Comparison of ENCODE assay signal across 7 mouse cellular contexts in genomic region chr2:180582481-180583153, GRCm38 (mm10). TPM values are rescaled to one million over a fixed set of nuclear protein-coding genes. Genes with fewer than 3 reads are reported as not detected.
A peak's percentile ranks its signal among the peaks of the same experiment; 100 is the strongest.
DNase-seq lines count a peak whose midpoint lies in the region; ATAC-seq lines count a peak whose summit lies in the region.

No protein-coding gene starts in this region.

- H3K9ac ChIP-seq in intestine, embryonic 16.5 days (ENCODE audit: low read depth, low read length), result peak overlapping the region; percentile 98
- peak overlapping the region; percentile 95 for H3K9ac ChIP-seq in midbrain, embryonic 11.5 days (ENCODE audit: low read length)

- under 1% methylated on average over 51 of the region's 57 CpGs for WGBS in intestine, embryonic 16.5 days
- under 1% methylated on average over 56 of the region's 57 CpGs for WGBS in midbrain, embryonic 11.5 days

- H3K4me3 ChIP-seq in intestine, embryonic 16.5 days (ENCODE audit: low read length), result peak overlapping the region; percentile 94
- H3K4me3 ChIP-seq in midbrain, embryonic 11.5 days (ENCODE audit: low read depth, low read length), result peak overlapping the region; percentile 82

- H3K4me1 ChIP-seq in intestine, embryonic 16.5 days (ENCODE audit: control insufficient read depth, insufficient read depth, low read length), result peaks cover 9% of the 10 kb centered on the region
- H3K4me1 ChIP-seq in midbrain, embryonic 11.5 days (ENCODE audit: control insufficient read depth, insufficient read depth, low read length), result peaks cover 11% of the 10 kb centered on the region

- peaks cover 6% of the 10 kb centered on the region; the same call in 1 of the 2 replicates for H3K27me3 ChIP-seq in intestine, embryonic 16.5 days (replicated peaks; ENCODE audit: control insufficient read depth, insufficient read depth, low read length)
- H3K27me3 ChIP-seq in midbrain, embryonic 11.5 days (ENCODE audit: control insufficient read depth, insufficient read depth, low read length), result no peaks in the 10 kb centered on the region

- 0 out of 2 replicates have a peak, but pooled peaks cover 11% of the 10 kb centered on the region for H3K36me3 ChIP-seq in intestine, embryonic 16.5 days (ENCODE audit: control insufficient read depth, insufficient read depth, low read length)
- peaks cover 9% of the 10 kb centered on the region for H3K36me3 ChIP-seq in midbrain, embryonic 11.5 days (ENCODE audit: control insufficient read depth, insufficient read depth, low read length)

- peak overlapping the region; percentile 65 for H3K27ac ChIP-seq in intestine, embryonic 16.5 days (ENCODE audit: low read length)
- peak overlapping the region; percentile 53; the same call in 1 of the 2 replicates for H3K27ac ChIP-seq in midbrain, embryonic 11.5 days (ENCODE audit: low read depth, low read length)

- ATAC-seq in intestine, embryonic 16.5 days, result peak; percentile 88
- ATAC-seq in midbrain, embryonic 11.5 days (ENCODE audit: low FRiP score), result peak; percentile 86

- peak; percentile 94 for DNase-seq in adrenal gland, adult 8-10 months
- peak; percentile 96 for DNase-seq in embryo, embryonic 9.5 days (ENCODE audit: extremely low spot score)
- peak; percentile 97 for DNase-seq in gastrocnemius, postnatal 4 days (ENCODE audit: low spot score in 2 of 2)
- peak; percentile 98 for DNase-seq in left cerebral cortex, postnatal 36 days (ENCODE audit: low spot score in 2 of 2)
- peak; percentile 100 for DNase-seq in midbrain, embryonic 11.5 days (ENCODE audit: low spot score, missing footprints)
- peak; percentile 94 for DNase-seq in skeletal muscle tissue, adult 2 months (ENCODE audit: low read depth, low spot score)

- H3K9me3 ChIP-seq in intestine, embryonic 16.5 days (ENCODE audit: control insufficient read depth, low read length), result no peaks in the 10 kb centered on the region
- no peaks in the 10 kb centered on the region for H3K9me3 ChIP-seq in midbrain, embryonic 11.5 days (ENCODE audit: control insufficient read depth, low read length)

- H3K4me2 ChIP-seq in intestine, embryonic 16.5 days (ENCODE audit: low read depth, low read length), result peak overlapping the region; percentile 86
- peak overlapping the region; percentile 87 for H3K4me2 ChIP-seq in midbrain, embryonic 11.5 days

- intact Hi-C loops in left cerebral cortex, postnatal 36 days (cut with DNase I), result loop anchor here (1.0 to 10.0 kb wide), 3 partner anchors 92 to 196 kb away; no protein-coding TSS in a partner anchor

RNA-seq across cellular contexts. Expression of gene Mrgbp, which starts 1.5 kb away (rescaled TPM):
- 10 to 100 TPM; 16.1 to 23.9 (median 20.1) TPM for total RNA-seq in adrenal gland, adult 8-10 months (2022)
- 10 to 100 TPM; 14.1 to 17.3 TPM for total RNA-seq in gastrocnemius, postnatal 4 days (2021)
- 19.0 and 20.9 TPM in 2 replicates for polyA plus RNA-seq in intestine, embryonic 16.5 days (2015; fragmentation: Nextera tagmentation; extraction: Ambion mirVana)
- total RNA-seq in left cerebral cortex, postnatal 36 days (2021), result 10 to 100 TPM; 15.3 to 17.7 TPM
- 42.1 and 45.9 TPM in 2 replicates for polyA plus RNA-seq in midbrain, embryonic 11.5 days (2014; fragmentation: Nextera tagmentation; extraction: Ambion mirVana)

RNA-seq across cellular contexts. Expression of gene Ogfr, which starts 6.4 kb away (rescaled TPM):
- total RNA-seq in adrenal gland, adult 8-10 months (2022), result 10 to 100 TPM; 36.1 to 41.6 (median 40.6) TPM
- 10 to 100 TPM; 46.8 to 52.2 TPM for total RNA-seq in gastrocnemius, postnatal 4 days (2021)
- polyA plus RNA-seq in intestine, embryonic 16.5 days (2015; fragmentation: Nextera tagmentation; extraction: Ambion mirVana), result 36.6 and 37.5 TPM in 2 replicates
- total RNA-seq in left cerebral cortex, postnatal 36 days (2021), result 10 to 100 TPM; 36.7 to 38.0 TPM
- polyA plus RNA-seq in midbrain, embryonic 11.5 days (2014; fragmentation: Nextera tagmentation; extraction: Ambion mirVana), result 101 and 104 TPM in 2 replicates

RNA-seq across cellular contexts. Expression of gene Col9a3, which starts 15.0 kb away (rescaled TPM):
- under 1 TPM in 3 of 4 experiments, not detected in 1; 0.22 to 0.40 (median 0.35) TPM for total RNA-seq in adrenal gland, adult 8-10 months (2022)
- 1 to 10 TPM; 2.2 to 2.7 TPM for total RNA-seq in gastrocnemius, postnatal 4 days (2021)
- 4.1 and 6.2 TPM in 2 replicates for polyA plus RNA-seq in intestine, embryonic 16.5 days (2015; fragmentation: Nextera tagmentation; extraction: Ambion mirVana)
- total RNA-seq in left cerebral cortex, postnatal 36 days (2021), result 1 to 10 TPM; 8.2 to 9.2 TPM
- polyA plus RNA-seq in midbrain, embryonic 11.5 days (2014; fragmentation: Nextera tagmentation; extraction: Ambion mirVana), result 3.0 and 3.7 TPM in 2 replicates

RNA-seq across cellular contexts. Expression of gene Tcfl5, which starts 59.9 kb away (rescaled TPM):
- total RNA-seq in adrenal gland, adult 8-10 months (2022), result not detected
- total RNA-seq in gastrocnemius, postnatal 4 days (2021), result 1 to 10 TPM in 1 of 2 experiments, under 1 TPM in 1; 0.93 to 1.3 TPM
- polyA plus RNA-seq in intestine, embryonic 16.5 days (2015; fragmentation: Nextera tagmentation; extraction: Ambion mirVana), result 0.10 and 0.12 TPM in 2 replicates
- total RNA-seq in left cerebral cortex, postnatal 36 days (2021), result 1 to 10 TPM in 1 of 2 experiments, under 1 TPM in 1; 0.81 to 1.0 TPM
- 0.18 and 0.23 TPM in 2 replicates for polyA plus RNA-seq in midbrain, embryonic 11.5 days (2014; fragmentation: Nextera tagmentation; extraction: Ambion mirVana)

Comparison
In these comparisons a context has a peak if more than half of its experiments do, and no peak if none do; other contexts are left out.
1. Peak in every context shown above with its lines: DNase-seq, ATAC-seq, H3K4me3 ChIP-seq and H3K27ac ChIP-seq.